Mouse (Mus musculus) retina, adult 2 months (tissue): ENCODE data around the gene Copz2.
"Not testable (repeated sequence)": the region's sequence is repeated elsewhere in the genome, so short reads cannot be mapped to it uniquely, and the experiment has no call there.

ENCODE experiments used
- DNase-seq: peaks from one replicate; pipeline ENCODE4 v3.0.0-alpha.2; 2012; ENCODE audit warnings: low read depth, low spot score

Gene Copz2

DNA sequence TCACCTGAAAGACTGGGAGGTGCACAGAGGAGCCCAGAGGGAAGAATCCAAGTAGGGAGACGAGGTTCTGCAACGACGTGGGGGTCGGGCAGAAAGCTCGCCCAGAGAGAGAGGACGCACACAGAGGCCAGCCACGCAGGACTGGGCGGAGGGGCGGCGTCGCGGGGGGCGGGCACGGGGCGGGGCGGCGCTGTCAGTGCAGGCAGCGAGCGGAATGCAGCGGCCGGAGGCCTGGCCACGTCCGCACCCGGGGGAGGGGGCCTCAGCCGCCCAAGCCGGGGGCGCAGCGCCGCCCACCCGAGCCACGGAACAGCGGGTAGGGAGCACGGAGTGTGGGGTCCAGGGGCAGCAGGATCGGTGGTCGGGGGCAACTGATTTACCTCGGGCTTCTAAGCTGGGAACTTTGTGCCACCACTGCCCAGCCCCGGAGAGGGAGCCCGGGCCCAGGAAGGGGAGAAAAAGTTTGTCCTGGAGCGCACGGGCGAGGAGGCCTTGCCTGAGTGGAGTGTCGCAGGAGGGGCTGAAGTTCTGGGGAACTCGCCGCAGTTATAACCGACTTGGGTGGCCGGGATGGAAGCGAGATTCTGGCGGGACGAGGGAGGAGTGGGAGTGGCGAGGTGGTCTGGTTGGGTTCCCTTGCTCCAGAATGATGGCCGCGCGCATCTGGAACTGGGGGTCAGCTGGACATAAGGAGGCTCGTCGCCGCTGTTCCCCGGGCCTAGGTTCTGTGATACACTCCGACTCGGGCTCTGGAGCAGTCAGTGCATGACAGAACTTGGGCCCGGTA is at the start of gene Copz2:
Gene Copz2, plus strand, starts transcription at position 190 of the 787 bp plus-strand sequence.
- no peak for DNase-seq

DNA sequence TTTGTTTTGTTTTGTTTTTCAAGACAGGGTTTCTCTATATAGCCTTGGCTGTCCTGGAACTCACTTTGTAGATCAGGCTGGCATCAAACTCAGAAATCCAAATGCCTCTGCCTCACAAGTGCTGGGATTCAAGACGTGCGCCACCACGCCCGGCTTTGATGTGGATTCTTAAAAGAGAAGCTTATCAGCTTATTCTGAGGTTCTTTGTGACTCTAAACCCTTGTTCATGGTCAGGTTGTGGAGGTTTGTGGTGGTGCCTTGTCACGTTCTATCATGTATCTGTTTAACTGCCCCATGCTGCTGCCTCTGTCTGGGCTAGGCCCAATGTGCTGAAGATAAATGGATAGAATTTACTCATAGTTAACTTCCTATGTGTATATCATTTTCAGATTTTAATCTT is 44.1 kb upstream of the Copz2 start:
- DNase-seq = no peak

DNA sequence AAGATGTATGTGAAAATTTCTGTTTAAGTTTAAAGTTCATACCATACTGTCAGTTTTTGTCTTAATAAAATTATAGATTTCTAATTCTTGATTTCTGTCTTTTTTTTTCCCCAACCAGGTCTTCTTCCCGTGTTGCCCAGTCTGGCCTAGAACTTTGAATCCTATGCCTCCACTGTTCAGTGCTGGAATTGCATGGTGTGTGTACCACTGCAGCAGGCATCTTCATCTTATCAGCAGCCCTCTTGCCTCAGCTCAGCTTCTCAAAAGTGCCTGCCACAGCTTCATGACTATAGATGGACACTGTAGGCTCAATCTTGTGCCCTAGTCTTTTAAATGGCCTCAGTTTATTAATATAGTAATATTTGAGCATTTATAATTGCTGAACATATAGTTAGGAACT is 41.6 kb upstream of the Copz2 start:
- no peak for DNase-seq

DNA sequence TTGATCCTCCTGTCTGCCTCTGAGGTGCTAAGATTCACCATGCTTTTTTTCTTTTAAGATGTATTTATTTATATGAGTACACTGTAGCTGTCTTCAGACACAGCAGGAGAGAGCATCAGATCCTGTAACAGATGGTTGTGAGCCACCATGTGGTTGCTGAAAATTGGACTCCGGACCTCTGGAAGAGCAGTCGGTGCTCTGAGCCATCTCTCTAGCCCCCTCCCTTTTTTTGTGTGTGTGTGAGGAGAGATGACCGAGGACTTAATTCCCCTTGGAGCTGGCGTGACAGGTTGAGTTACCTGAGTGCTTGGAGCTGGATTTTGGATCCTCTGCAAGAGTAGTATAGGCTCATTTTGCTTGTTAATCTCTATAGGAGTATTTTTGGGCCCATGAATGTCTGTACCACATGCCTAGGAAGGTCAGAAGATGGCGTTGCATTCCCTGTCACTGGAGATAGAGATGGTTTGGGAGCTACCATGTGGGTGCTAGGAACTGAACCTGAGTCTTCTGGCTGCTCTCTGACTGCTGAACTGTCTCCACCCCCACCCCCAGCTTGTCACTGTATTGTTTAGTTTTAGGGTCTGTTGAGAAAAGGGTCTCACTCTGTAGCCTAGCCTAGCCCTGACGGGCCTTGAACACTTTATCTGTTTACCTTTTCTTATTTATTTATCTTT is 40.0 kb upstream of the Copz2 start:
- DNase-seq = no peak

DNA sequence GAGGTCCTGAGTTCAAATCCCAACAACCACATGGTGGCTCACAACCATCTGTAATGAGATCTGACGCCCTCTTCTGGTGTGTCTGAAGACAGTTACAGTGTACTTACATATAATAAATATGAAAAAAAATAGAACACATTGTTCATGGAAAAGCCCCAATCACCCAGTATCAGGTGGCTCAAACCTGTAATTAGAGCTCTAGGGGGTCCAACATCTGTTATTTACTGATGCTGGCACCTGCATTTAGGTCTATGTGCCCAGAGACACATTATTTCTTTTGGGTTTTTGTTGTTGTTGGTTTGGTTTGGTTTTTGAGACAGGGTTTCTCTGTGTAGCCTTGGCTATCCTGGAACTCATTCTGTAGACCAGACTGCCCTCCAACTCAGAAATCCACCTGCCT is 38.5 kb upstream of the Copz2 start:
- DNase-seq = not testable (repeated sequence)

DNA sequence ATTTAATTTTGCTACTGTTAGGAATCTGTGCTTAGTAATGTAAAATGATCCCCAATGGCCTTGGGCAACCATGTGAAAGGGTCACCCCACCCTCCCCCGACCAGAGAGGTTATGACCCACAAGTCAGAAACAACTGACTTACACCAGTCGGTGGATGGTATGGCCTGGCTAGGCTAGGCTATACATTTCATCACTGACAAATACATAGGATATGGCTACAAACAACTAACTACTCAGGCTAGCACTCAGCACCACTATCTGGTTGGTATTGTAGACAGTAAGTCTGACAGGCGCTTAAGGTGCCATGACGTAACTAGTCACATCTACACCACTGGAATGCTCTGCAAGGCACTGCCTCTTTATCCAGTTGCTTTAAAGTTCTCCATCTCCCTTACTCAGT is 36.2 kb upstream of the Copz2 start:
- no peak for DNase-seq

DNA sequence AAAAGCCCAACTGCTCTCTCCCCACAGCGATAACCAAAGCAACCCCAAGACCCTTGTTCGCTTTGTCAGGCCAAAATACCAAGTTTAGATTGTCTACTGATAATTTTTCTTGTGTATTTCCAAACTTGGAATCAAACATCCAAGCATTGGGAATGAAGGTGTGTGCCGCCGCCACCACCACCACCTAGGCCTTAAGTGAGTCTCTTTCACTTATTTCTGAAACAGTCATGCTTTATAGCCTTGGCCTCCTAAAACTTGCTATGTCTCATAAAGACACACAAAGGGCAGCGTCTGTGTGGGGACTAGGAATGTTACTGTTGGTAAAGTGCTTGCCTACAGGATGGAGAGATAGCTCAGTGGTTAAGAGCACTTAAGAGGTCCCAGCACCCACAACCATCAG is 35.8 kb upstream of the Copz2 start:
- DNase-seq = no peak

DNA sequence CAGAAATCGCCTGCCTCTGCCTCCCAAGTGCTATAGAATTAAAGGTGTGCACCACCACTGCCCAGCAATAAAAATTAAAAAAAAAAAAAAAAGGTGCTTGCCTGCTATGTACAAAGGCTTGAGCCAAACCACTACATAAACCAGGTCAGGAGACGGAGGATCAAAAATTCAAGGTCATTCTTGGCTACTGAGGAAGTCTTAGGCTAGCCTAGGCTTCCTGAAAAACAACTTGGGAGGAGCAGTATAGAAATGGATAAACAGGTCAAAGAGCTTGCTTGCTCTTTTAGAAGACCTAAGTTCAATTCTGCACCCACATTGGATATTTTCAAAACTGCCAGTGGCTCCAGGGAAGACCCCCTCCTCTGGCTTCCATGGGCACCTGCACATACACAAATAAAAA is 35.2 kb upstream of the Copz2 start:
- DNase-seq = no peak

DNA sequence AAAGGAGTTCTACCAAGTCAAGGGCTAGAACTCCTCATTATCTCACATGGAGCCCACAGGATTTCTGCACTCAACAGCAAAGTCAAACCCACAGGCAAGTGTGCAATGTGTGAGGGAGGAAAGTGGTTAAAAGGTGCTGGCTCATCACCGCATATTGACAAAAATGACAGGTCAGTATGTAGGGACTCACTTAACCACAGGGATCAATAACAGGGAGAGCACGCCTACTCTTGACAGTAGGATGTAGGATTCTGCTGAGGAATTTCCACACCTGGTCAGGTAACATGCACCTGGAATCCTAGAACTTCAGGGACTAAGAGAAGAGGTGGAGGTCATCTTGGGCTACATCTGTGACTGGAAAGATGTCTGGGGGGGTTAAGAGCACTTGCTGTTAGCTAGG is 33.8 kb upstream of the Copz2 start:
- no peak for DNase-seq

DNA sequence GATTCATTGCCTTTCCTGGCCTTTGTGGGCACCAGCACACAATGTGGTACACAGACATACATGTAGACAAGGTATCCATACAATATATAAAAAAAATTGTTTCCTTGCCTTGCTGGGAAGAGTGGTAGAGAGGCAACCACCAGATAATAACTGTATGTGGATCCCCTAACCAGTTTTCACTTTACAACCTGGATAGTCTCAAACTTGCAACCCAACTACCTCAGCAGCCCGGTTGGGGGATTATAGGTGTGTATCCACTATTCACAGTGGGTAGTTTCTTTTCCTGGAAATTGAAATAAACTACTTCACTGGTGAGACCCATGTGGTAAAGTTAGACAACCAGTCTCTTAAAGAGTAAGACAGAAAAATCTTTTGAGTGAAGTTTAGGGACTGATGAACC is 33.2 kb upstream of the Copz2 start:
- no peak for DNase-seq

DNA sequence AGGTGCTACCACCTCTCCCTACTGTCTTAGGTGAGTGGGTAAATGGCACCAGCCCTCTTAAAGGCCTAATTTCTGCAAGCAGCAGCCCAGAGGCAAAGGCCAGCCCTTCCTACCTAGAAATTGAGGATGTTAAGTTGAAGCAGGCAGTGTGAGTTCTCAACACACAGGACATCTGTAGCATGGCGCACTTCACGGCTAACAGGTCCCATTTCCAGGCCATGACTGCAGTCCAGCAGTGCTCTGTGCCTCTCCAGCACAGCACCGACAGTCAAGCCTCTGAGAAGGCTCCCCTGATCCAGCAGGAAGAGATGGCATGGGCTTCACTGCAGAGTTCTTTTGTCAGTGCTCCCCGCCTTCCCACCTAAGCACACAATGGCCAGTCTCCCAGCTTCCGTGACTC is 32.7 kb upstream of the Copz2 start:
- DNase-seq = no peak

DNA sequence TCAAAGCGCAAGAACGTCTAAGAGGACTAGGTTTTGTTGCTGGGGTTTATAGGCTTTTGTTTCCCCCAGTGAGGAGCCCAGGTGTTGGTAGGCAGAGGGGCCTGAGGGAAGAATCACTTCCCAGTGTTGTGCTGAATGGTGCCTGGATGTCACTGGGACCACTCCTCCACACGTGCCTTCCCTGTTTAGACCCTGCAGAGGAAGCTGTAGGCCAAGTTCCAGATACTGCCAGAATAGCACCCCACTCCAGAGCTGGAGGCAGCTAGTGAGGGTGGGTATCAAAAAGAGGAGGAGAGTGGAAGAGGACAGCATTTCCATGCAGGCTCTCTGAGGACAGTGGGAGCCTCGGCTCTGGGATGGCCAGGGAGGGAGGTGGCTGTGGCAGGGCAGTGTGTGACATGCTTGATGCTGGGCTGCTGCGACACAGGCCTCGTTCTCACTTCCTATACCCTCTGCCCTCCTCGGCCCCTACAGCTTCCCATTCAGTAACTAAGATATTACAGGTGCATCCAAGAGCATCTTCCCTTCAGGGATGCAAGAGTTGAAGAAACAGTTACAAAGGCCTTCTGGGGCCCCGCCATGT is 31.5 kb upstream of the Copz2 start:
- DNase-seq = no peak

DNA sequence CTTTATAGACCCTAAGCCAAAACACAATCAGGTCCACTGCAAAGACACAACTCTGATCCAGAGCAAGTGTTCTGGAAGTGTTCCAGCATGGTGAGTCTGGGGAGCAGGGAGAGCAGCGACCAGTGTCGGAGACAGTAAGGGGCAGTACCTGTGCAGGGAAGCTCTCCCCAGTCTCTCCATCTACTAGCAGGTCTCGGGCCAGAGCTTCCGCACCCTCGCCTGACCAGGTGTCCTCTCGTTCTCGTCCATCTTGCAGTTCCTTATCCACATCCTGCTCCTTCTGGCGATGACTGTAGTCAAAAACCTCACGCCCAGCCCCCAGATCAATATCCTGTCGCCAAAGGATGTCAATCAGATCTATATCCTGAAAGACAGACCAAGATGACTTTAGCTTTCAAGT is 27.7 kb upstream of the Copz2 start:
- DNase-seq = no peak

DNA sequence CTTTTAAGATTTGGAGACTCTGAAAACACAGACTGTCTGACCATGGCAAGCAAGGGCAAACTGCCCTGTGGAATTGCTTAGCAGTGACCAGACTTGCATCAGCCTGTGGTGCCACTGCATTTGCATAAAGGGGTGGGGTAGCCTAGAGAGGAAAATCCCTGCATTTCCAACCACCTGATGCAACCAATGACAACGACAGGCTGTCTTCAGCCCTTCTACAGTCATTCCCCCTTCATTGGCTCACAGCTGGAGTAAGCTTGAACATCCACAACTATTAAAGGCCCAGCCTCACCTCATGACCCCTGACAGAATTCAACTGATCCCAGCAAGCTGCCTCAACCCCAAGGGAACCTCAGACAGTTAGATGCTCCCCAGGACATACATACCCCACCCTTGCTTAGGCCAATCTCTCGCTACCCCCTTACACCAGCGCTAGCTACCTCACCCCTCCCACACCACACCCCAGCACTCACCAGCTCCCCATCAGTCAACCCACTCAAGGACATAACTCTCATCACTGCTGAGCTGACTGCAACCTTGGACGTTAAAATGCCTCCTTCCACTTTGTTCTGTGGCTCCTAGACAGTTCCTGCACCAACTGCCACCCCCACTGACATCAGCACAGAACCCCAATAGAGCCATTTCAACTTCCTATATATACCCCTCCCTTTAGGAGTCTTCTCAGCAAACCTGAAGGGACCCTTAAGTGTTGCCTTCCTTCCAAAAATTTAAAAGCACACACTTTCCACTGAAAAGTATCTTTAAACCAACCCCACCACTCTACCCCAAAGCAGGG is 26.8 kb upstream of the Copz2 start:
- no peak for DNase-seq

DNA sequence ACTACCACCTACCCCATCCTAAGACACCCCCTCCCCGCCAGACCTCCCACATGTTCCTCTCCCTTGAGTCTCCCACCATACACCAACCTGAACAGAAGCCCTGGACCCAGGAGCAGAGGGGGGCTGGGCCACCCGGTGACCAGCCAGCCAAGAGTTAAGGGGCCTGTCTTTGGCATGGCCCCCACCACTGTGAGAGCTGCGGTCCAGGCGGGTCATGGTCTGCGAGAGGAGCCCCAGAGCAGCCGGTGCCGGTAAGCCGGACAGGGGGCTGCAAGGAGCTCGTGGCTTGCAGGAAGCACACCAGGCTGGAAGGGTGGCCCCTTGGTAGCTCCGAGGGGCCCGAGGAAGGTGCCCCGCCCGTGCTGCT is 26.2 kb upstream of the Copz2 start:
- no peak for DNase-seq

DNA sequence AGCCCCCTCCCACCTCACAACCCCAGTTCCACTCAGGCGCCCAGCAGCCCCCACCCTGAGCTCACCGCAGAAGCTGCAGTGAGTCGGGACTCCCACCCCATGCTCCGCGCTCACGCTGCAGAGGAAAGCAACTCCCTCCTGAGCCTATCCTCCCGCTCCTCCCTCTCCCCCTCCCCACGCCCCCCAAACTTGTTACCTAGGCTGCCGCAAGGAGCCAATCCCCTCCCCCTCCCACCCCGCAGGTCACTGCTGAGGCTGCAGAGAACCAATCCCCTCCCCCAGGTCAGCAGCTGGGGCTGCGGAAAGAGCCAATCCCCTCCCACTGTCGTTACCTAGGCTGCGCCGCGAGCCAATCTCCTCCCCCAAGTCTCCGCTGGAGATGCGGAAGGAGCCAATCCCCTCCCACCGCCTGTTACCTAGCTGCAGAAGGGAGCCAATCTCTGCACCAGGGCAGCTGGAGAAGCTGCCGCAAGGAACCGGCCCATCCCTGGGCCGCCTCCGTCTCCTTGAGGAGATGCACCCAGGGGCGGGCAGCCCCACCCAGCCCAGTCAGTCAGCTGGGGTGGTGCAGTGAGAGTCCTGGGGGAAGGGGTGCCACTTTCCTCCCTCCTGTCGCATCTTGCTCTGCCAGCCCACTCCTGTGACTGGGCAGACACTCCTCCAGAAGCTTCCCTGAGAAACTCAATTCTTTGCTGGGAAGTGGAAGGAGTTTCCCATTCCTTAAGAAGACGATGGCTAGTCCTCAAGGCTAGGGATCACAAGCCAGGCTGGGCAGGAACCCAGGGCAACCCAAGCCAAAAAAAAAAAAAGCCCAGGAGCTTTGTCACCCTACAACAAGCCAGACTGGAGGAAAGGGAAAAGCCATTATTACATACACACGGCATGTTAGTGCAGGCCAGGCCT is 25.5 kb upstream of the Copz2 start:
- peak; percentile 73 for DNase-seq

DNA sequence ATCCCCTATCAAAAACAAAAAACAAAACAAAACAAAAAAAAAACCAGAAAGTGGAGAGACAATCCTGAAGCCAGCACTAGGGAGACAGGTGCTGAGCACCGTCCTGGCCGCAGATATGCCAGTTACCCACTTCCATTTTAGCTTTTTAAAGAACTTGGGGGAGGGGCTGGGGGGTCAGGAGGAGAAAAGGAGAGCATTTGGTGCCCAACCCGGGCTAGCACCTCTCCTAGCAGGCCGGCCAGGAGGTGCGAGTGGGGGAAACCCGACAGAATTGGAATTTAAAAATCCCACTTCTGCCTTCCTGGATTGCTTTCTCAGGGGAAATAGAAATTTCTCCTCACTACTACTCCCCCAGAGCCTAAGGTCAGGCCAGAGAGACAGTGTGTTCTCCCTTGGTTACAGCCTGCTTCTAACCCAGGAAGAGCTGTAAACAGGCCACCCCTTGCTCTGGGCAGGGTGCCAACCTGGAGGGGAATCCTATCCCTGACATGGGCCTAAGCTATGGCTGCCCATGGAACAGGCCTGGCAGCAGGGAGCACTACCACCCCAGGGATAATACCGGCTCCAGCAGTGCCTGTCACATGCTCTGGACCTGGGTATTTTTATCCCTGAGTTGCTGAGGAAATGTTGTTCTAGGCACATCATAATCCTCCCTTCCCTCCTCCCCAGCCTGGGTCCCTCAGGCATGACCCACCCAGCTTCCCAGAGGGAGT is 24.7 kb upstream of the Copz2 start:
- peak; percentile 48 for DNase-seq

DNA sequence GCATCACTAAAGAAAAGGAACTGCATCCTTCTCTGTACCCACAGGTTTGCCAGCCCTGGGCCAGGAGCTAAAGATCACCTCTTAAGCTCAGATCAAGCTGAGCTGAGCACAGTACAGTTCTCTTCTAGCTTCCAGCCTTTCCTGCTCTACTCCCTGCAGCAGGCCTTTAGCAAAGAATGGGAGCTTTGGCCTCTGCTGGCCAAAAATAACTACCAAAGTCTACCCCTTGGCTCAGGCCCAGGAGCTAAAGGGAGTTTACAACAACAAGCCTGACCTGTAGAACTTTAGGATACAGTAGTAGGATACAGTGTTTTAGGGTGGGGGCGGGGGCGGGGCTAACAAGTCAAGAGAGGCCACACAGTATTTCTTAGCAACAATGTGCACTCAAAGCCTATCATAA is 23.2 kb upstream of the Copz2 start:
- no peak for DNase-seq

DNA sequence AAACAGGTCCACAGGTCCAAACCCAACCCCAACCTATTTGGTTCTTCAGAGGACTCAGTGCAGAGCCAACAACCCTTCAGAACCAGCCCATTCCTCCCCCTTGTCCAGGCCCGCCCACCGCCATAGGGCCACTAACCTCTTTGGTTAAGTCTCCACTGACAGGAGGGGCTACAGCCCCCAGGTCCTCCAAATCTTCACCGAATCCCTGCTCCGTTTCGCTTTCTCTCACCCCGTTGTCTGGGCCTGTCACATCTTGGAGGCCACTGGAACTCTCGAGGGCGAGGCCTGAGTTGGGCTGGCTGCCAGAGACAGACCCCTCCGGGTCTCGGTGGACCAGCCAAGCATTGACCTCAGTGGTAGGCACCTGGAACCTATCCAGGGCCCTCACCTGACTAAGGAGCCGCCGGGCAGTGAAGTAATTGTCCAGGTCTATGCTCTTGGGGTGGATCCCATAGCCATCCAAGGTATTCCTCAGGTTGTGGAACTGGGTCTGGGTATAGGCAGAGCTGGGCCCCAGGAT is 22.5 kb upstream of the Copz2 start:
- no peak for DNase-seq

DNA sequence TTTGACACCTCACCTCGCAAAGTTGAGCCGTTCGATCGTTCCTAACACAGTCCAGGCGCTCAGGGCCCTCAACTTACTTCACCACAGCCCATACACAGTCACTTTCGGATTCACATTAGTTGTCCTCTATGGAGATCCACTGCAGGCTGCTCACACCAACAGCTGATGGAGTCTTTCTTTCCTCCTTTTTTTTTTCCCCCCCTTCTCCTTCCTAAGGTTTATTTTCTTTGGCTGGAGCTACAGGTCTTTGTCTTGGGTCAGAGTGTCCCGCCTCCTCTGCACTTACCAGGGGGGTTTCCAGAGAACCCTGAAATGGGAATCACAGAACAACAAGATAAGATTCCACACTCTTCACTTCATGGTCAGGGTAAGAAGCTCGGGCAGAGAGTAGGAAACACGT is 21.8 kb upstream of the Copz2 start:
- DNase-seq = no peak
